8 mouse cellular contexts compared by ENCODE assay signal in genomic region chr13:13590048-13591011, GRCm38 (mm10). TPM values are rescaled to one million over a fixed set of nuclear protein-coding genes. Genes with fewer than 3 reads are reported as not detected.
DNase-seq lines count a peak whose midpoint lies in the region; ATAC-seq lines count a peak whose summit lies in the region.

Lyst (plus strand) TSS chr13:13590397.

- H3K27me3 ChIP-seq in hindbrain, embryonic 13.5 days = no peaks in the 10 kb centered on the region

- H3K9ac ChIP-seq in hindbrain, embryonic 13.5 days = peak within 1 kb of the TSS; percentile 82

- H3K4me3 ChIP-seq in hindbrain, embryonic 13.5 days = peak within 1 kb of the TSS; percentile 81

- peak; percentile 99 for DNase-seq in Muller cell, postnatal 12 days (ENCODE audit: inconsistent ontology term)
- peak; percentile 99 for DNase-seq in cerebellum, adult 9-11 months
- peak; percentile 96 to 98 for DNase-seq in frontal cortex, postnatal 10 days (ENCODE audit: low spot score in 2 of 2)
- peak; percentile 98 to 99 for DNase-seq in layer of hippocampus, postnatal 25 days (ENCODE audit: extremely low spot score in 1 of 2, low spot score in 1 of 2)
- DNase-seq in lung, postnatal 25 days (ENCODE audit: low spot score) = peak; percentile 98
- DNase-seq in retina, embryonic 14.5 days (ENCODE audit: low spot score) = peak; percentile 97
- DNase-seq in thymus, postnatal 4 days = peak; percentile 100

- peak; percentile 99 for ATAC-seq in hindbrain, embryonic 13.5 days (ENCODE audit: low FRiP score)

- H3K27ac ChIP-seq in hindbrain, embryonic 13.5 days = peak within 1 kb of the TSS; percentile 88

- H3K9me3 ChIP-seq in hindbrain, embryonic 13.5 days = no peaks in the 10 kb centered on the region

- WGBS in hindbrain, embryonic 13.5 days = under 1% methylated on average over 80 of the region's 88 CpGs

- peak within 1 kb of the TSS; percentile 80 for H3K4me2 ChIP-seq in hindbrain, embryonic 13.5 days

- H3K4me1 ChIP-seq in hindbrain, embryonic 13.5 days (replicated peaks) = peaks cover 13% of the 10 kb centered on the region

- no peaks in the 10 kb centered on the region for H3K36me3 ChIP-seq in hindbrain, embryonic 13.5 days

RNA-seq across cellular contexts. Expression of gene Lyst, which starts in this region (rescaled TPM):
- polyA plus RNA-seq in hindbrain, embryonic 13.5 days (2015; fragmentation: Nextera tagmentation; extraction: Ambion mirVana) = 6.5 and 7.6 TPM in 2 replicates
- total RNA-seq in layer of hippocampus, postnatal 25 days (2021) = 10 to 100 TPM; 76.2 to 86.3 TPM

Comparison
In these comparisons a context has a peak if more than half of its experiments do, and no peak if none do; other contexts are left out.
1. Peak in every context shown above with its lines: DNase-seq, ATAC-seq, H3K4me3 ChIP-seq and H3K27ac ChIP-seq.